Mouse (Mus musculus) thymus, postnatal 25 days (tissue): ENCODE data around the gene Prkcg.

Experiments
- DNase-seq: peaks from one replicate; pipeline ENCODE4 v3.0.0; 2022

Gene Prkcg

GRCm38 (mm10) chr7:3327961-3328360 lies 39.0 kb downstream of the Prkcg start:
- DNase-seq: no peak

DNA sequence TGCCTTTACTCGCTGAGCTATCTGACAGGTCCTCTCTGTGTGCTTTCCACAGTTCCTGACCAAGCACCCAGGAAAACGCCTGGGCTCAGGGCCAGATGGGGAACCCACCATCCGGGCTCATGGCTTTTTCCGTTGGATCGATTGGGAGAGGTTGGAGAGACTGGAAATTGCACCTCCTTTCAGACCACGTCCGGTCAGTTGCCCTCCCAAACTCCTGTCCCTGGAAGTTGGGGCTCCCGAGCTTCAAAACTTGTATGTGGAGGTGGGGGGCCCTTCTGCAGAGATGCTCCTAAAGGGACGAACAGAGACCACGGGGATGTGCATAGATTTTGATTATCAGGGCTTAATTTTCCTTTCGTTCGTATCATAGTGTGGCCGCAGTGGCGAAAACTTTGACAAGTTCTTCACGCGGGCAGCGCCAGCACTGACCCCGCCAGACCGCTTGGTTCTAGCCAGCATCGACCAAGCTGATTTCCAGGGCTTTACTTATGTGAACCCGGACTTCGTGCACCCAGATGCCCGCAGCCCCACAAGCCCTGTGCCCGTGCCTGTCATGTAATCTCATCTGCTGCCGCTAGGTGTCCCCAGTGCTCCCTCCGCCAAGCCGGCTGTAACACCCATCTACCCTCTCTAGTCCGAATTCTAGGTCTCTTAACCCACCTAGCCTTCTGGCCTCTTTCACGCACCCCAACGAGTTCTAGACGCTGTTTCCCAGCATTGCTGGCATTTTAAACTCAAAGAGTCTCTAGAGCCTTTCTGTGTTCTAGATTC lies 41.0 kb downstream of the Prkcg start:
- peak; percentile 74 for DNase-seq

DNA sequence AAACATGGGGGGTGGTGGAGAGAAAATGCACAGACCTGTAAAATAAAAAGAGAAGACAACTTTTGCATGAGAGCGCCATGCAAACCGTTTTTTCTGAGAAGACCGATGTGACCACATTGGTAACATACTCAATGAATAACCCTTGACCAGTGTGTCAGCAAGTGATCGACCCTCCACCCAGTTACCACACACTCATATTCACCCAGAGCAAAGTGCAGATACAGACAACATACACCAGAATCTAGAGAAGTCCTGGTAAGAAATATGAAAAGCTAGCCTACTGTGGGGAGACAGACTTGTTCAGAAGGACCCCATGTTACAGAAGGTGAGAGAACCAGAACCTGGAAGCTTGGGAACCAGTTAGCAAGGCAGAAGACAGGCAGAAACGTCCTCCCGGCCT lies 42.2 kb downstream of the Prkcg start:
- no peak for DNase-seq

DNA sequence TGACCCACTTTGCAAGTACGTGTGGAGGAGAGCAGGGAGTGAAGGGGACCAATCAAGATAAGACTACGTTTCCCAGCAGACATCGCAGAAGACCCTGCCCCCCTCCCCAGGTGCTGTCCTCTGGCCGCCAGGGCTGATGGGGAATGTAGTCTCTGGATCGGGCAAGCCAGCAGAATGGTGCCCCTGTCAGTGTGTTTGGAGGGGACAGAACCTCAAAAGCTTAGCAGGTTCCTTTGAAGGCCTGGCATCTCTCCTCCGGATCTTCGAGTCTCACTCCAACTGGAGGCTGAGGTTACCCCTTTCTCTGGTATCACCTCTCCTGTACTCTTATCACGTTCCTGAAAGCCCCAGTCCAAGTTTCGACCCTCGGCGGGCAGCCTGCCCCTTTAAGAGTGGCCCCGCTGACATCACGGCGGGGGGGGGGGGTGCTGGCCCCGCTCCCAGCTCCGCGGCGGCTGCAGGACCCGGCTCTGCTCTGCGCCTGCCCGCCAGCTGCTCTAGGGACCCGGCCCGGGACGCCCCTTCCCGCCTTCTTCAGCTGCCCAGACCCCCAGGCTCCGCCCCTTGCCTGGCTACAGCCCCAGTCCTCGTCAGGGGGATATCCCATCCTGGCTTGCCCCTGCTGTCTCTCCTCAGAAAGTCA lies 42.7 kb downstream of the Prkcg start:
- peak; percentile 12 for DNase-seq

- no peak for DNase-seq
These were observed 43.2 kb downstream of the Prkcg start for GRCm38 (mm10) chr7:3332224-3332615.

GRCm38 (mm10) chr7:3332619-3333521 lies 43.9 kb downstream of the Prkcg start, which contains the start of gene Cacng7:
Gene Cacng7 (plus strand): TSS chr7:3332955.
- no peak for DNase-seq

GRCm38 (mm10) chr7:3333542-3333941 lies 44.6 kb downstream of the Prkcg start:
- no peak for DNase-seq

DNA sequence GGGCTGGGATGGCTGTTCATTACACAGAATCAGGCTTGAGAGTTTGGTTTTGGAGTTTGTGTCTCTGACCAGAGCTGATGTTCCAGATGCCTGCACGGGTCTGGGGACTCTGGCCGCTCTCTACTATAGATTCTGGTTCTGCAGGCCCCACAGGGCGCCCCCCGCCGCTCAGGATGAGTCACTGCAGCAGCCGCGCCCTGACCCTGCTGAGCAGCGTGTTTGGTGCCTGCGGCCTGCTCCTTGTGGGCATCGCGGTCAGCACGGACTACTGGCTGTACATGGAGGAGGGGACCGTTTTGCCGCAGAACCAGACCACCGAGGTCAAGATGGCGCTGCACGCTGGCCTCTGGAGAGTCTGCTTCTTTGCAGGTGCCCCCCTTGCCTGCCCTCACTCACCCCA lies 47.4 kb downstream of the Prkcg start:
- no peak for DNase-seq

DNA sequence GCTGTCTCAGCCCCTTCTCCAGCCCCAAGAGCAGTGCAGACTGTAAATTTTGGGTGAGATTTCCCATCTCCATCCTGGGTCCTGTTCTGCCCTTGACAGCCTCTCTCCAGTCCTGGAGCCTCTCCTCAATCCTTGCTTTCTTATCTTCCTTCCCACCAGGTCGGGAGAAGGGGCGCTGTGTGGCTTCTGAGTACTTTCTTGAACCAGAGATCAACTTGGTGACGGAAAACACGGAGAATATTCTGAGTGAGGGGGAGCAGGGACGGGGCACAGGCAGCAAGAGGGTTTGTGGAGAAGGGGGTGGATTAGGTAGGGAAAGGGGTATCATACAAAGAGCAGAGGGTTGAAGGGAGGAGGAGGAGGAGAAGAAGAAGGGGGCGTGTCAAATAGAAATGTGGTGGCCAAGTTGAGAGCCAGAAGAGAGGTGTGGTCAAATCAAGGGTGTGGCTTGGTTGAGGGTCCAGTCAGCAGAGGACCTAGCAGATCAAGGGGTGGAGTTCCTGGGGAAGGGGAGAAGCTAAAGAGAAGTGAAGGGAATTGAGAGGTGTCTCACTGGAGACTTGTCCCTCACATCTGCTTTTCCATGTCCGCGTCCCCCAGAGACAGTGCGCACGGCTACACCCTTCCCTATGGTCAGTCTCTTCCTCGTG lies 49.4 kb downstream of the Prkcg start:
- DNase-seq: no peak

- DNase-seq: no peak
These were observed 50.0 kb downstream of the Prkcg start for GRCm38 (mm10) chr7:3339010-3339409.

DNA sequence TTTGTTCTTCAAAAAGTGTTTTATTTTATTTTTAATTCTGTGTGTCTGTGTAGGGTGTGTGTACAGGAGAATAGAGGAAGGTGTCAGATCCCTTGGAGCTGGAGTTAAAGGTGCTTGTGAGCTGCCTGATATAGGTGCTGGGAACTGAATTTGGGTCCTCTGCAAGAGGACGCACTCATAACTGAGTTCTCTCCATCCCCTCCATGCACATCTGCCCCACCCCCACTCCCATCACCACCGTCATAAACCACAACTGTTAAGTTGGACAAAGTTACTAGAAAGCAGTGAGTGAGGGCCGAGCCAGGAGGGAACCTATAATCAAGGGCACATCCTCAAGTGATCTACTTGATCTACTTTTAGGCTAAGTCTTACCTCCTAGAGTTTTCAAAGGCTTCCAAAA lies 54.9 kb downstream of the Prkcg start:
- no peak for DNase-seq

GRCm38 (mm10) chr7:3345301-3345700 lies 56.3 kb downstream of the Prkcg start:
- DNase-seq: no peak

GRCm38 (mm10) chr7:3347366-3348287 lies 58.6 kb downstream of the Prkcg start:
- DNase-seq: no peak

DNA sequence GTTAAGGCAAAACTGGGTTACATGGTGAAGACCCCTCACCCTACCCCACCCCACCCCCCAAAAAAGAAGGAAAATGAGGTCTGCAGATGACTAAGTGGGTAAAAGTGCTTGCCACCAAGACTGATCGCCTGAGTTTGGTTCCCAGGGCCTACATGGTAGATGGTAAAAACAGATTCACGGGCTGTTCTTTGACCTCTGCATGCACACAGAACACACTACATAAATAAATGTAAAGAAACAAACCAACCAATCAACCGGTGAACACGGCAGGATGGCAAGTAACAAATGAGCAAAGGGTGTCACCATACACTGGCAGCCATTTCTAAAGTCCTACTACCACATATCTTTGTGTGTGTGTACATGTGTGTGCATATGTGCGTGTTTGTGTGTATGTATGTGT lies 59.3 kb downstream of the Prkcg start:
- no peak for DNase-seq

DNA sequence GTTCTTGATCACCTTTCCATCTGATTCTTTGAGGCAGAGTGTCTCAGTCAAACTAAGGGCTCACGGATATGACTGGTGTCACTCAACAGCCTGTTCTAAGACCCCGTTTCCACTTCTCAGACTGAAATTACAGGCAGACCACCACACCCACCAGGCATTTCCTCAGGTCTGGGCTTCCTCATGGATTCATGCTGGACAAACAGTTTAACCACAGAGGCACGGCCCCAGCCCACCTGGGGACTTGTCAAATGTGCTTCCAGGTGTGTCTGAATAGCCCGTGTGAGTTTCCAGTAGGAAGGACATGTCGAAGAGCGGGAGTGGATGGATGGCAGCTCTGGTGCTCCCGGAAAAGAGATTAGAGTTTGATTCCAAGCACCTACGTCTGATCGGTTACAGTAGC lies 60.8 kb downstream of the Prkcg start:
- no peak for DNase-seq

DNA sequence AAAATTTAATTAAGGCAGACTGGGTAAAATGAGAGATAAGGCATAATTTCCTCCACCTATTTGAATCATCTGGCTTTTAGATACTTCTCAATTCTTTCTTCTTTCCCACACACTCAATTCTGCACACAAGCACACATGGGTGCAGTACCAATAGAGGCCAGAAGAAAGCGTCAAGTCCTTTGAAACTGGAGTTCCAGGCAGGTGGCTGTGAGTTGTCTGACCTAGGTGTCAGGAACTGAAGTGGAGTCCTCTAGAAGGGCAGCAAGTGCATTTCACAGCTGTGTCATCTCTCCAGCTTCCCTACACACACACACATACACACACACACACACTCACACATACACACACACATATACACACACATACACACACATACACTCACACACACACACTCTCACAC lies 62.6 kb downstream of the Prkcg start:
- DNase-seq: no peak

GRCm38 (mm10) chr7:3354850-3355249 lies 65.9 kb downstream of the Prkcg start:
- no peak for DNase-seq

GRCm38 (mm10) chr7:3360678-3361077 lies 71.7 kb downstream of the Prkcg start:
- no peak for DNase-seq

DNA sequence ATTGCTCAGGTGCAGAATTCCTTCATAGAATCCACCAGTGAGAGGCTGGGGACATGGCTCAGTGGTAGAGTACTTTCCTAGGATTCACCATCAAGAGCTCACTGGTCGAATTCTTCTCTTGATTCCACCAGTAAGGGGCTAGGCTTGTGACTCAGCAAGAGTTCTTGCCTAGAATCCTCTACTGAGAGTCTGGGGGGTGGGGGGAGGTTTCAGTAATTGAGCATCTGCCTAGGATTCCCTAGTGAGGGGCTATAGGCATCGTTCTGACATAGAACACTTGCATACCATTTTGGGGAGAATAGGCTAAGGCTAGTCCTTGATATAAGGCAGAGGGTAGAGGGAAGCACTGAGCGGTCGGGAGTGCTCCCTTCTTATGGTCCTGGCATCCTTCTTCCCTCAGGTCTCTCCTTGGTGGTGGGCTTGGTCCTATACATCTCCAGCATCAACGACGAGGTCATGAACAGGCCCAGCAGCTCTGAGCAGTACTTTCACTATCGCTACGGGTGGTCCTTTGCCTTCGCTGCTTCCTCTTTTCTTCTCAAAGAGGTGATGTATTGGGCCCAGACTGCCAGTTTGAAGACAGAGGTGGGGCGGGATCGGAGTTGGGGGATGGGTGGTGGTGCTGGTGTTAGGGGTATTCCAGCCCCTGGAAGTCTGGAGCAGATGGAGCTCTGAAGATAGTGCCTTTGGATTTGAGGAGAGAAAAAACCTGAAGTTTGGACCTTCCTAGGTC lies 76.7 kb downstream of the Prkcg start:
- DNase-seq: no peak

DNA sequence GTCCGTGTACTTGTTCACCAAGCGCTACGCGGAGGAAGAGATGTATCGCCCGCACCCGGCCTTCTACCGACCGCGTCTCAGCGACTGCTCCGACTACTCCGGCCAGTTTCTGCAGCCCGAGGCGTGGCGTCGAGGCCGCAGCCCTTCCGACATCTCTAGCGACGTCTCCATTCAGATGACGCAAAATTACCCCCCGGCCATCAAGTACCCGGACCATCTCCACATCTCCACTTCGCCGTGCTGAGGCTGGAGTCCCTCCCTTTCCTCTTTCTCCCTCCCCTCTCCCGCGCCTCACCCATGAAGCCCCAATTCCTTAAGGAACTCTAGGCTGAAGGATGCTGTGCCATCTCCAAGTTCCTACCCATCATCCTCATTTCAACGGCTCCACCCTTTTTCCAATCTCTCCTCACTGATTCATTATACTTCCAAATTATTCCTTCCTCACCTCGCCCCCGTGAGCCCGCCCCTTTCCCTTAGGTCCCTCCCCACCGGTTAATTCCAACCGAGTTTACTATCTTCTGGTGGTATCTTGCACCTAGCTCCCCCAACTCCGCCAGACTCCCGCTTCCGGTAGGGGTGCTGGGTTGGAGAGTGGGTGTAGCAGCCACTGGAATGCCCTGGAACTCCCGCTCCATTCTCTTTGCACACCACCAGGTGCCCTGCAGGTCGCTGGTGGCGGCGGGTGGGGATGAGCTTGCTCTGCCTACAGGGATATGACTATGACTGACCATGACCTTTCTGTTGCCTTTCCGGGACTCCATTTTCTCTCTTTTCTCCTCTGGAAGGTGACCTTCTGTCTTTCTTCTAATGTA lies 77.9 kb downstream of the Prkcg start:
- DNase-seq: no peak
